Mouse (Mus musculus): ENCODE results near the gene Hoxd13.

Hoxd13 gene

DNA sequence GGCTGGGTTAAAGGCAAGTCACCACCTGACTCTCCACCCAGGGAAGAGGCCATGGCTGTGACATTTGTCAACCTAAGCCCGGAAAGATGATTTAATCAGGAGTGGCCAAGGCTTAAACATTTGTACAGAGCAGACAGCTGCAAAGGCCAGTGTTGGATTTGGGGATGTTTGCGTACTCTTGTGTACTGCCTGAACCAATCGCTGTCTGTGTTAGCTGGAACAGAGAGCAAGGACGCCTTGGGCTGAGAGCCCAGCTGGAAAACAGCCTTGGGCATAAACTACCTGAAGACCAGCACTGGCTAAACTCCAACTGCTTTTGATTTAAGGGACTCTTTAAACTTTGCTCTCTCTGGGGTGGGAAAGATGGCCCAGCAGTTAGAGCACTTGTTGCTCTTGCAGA is 40.6 kb downstream of the Hoxd13 start:
- no peak for DNase-seq (ENCODE audit: low spot score)

DNA sequence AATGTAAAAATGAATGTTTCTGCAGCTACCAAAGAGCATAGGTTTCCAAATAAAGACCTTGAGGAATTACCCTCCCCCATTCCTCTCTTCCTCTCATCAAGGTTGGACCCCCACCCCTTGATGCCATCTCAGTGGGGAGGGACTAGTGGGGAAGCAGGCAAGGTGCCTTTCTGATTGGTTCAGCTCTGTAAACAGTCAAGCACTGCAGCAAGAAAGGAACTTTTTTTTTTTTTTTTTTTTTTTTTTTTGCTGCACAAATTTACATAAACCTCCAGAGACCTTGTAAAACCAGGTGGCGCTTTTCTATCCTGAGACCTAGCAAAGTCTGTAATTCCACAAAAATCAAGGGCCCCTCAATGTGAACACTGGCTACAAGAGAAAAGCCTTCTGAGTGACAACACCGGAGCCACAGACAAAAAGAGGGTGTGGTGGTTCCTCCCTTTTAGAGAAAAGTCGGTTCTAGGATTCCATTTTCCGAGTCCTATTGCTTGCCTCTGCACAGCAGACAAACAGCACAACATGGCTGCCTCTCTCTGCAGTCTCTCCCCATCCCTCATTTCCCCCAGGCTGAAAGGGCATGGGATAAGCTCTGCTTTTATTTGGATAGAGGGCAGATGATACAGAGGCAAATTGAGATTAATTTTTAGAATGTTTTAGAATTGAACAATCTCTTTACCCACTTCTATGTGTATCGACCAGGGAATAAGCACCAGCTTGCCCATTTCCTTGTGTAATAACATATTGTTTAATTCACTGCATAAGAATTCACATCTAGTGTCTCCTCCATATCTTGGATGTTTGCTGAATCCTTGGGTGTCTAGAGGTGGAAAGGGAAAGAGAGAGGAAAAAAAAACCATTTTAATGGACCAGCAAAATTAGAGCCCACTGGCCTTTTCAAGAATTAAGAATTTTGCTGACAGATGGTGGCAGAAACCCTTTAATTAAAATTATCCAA is 41.6 kb downstream of the Hoxd13 start:
- DNase-seq (ENCODE audit: low spot score) = no peak

DNA sequence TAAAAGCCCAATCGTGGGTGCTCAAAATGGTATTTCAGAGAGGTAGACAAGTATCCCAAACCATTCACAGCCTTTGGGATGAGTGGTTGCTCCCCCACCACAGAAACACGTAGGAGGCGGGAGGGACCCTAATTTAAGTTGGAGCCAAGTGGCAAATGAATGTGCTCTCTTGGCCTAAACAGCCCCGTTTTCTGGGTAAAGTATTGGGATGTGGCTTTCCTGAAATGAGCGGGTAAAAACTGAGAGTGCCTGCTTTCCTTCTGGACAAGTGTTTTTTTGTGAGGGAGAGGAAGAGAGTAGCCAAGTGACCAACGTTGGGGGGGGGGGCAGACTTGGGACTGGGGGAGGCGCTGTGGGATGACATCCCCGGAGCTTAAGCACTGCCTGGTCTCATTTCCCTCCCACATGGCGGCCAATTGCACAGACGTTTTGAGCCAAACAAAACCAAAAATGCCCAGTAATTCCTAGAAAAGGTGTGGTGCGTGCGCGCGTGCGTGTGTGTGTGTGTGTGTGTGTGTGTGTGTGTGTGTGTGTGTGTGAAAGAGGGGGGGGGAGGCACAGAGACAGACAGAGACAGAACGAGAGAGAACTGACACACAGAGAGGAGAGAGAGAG is 42.9 kb downstream of the Hoxd13 start:
- DNase-seq (ENCODE audit: low spot score) = no peak

DNA sequence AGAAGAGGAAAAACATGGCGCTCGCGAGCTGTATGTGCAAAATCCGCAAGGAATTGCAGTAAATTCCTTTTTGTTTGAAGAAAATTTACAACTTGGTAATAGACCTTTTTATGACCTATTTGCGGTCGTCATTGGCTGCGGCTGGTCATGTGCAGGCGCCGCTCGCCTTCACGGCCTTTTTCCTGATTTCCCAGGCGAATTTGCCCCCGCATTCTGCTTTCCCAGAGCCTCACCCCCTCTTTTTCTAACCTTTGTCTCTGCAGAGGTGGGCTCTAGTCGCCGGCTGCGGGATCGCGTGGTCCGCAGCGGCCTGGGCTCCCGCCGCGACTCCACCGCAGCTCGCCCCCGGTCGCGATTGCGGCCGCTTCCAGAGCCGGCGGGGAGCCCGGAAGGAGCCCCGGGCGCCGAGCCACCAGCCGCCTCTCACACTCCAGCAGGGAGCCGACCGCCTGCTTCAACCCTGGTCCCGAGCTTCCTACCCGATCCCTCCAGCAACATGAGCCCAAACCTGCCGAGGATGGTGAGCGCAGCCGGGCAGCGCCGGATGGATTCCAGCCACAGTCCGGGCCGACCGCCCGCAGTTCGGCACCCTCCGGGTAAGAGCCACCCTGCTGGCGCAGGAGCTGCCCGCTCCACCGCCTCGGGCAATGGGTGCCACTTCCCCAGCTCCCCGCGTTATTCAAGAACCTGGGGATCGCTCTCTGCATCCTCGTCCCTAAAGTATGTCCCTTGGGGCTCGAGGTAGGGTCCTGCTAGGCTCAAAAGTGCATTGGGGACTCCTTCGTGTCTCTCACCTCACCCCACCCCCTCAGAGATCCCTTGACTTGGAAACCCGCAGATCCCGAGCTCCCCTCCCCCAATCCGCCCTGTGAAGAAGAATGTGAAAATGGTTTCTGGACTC is 43.9 kb downstream of the Hoxd13 start, which contains the start of the genes Hoxd3 and Hoxd4:
Gene Hoxd3 (plus strand): TSS at position 207 of the 901 bp plus-strand sequence.
Gene Hoxd4 (plus strand): TSS at position 209 of the 901 bp plus-strand sequence.
- no peak for DNase-seq (ENCODE audit: low spot score)

DNA sequence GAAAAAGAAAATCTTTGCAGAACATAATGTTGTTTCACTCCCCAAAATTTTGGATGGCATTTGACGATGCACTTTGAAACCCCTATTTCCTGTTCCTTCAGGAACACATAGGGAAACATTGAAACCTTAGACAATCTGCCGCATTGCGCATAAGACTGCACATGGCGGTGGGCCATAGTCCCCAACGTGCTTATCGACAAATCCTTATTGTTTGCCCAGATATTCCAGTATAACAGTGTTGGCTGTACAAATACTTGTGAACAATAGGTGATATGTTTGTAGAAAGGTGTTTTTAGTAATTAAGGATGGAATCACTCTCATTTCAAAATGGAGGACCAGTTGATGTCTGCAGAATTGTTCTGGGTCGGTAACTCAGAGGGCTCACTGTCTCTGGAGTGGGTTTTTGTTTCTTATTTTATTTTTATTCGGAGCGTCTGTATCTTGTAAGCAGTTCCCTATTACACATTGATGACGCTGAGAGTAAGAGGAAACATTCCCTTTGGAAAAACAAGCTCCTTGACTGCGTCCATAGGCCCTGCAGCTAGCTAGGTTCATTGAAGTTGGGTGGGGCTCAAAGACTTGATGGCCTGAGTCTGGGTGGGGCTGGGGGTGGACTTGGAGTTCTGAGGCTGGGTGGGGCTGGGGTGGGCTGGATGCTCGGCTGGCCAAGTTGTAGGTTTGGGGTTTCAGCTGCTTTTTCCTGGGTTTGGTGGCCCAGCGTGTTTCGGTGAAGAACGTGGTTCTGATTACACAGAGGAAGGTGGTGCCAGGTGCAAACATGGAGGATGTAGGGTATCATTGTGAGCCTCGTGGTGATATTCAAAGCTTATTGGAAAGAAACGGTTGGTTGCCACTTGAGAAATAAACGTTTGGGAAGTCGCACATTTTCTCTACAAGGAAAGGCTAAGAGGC is 45.4 kb downstream of the Hoxd13 start:
- DNase-seq (ENCODE audit: low spot score) = no peak

DNA sequence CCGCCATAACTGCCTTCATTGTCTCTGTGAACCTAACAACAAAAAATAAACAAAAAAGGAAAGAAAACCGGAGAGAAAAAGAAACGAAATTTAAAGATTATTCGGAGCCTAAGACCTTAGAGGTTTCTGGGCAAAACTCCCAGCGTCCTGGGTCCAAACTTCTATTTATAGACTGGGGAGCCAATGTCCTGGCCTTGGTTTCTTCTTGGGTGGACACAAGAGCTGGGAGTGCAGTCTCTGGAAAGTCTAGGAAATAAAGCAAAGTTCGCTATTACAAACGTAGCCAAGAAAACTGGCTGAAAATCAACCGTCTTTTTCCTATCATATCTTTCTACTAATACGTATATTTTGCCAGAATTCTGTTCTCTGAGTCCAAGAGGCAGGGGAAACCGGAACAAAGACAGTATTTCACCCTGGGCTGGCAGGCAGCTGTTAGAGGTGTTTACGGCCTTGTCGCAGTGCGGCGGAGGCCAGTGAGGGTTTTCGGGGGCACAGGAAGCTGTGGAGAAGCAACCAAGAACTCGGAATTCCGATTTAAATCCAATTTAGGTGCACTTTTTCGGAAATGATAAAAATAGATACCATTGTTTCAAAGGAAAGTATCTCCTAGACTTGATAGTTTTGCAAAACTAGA is 46.2 kb downstream of the Hoxd13 start:
- DNase-seq (ENCODE audit: low spot score) = no peak

DNA sequence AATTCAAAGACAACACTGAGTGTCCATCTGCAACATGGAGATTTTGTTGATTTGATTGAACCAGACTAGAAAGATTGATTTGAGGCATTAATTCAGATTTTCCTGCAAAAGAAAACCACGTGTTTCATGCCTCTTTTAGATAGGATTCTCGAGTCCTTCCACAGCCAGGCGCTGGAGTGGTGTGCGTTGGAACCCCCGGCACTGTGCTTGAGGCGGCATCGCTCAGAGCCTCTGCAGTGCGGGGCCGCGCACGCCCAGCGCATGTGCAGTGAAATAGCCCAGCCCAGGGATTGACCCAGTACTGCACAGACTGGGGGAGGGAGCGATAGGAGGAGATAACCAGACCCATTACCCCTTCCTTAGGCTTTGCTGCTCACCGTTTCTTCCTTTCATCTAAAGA is 46.8 kb downstream of the Hoxd13 start:
- no peak for DNase-seq (ENCODE audit: low spot score)

DNA sequence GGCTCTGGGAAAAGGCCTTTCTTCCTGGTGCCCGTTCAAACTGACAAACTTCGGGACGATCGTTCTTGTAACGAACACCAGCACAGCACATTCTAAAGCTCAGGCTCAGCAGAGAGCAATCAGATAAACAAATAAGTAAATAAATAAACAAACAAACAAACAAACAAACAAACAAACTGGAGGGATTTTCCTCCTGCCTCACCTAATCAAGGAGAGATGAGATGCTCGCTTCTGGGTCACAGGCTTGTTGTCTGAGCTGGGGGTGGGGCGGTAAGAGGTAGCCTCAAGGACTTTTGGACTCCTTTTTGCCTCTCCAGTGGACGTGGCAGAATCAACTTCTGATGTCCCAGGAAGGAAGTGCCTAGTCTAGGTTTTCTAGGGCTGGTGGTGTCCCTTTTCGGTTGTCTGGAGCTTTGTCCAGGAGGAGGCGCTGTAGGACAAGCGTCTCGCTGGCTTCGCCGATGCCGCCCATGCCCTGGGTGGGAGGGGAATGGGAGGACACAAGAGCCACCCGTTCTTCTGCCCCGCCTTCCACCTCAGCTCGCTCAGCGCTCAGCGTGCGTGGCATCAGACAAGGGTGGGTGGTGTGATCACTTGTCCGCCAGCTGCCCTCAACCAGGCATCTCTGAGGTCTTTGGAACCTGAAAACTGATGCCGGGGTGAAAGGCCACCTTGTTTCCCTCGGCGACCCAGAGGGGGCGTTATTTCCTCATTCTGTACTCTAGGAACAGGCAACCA is 47.6 kb downstream of the Hoxd13 start:
- DNase-seq (ENCODE audit: low spot score) = peak; percentile 27

DNA sequence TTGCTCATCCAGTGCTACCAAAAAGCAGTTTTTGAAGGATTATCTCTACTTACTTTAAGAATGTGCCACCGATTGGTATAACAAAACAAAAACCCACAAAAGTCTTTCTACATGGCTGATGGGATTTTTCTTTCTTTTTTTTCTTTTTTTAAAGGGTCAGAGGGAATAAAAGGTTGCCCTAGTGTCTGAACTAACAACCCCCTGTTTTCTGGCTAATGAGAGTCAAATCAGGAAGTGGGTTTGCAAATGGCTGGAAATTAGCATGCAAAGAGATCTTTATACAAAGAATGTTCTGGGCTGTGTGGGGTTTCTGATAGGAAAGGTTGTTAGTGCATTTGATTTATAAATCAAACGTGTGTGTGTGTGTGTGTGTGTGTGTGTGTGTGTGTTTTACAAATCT is 52.3 kb downstream of the Hoxd13 start:
- no peak for DNase-seq (ENCODE audit: low spot score)

DNA sequence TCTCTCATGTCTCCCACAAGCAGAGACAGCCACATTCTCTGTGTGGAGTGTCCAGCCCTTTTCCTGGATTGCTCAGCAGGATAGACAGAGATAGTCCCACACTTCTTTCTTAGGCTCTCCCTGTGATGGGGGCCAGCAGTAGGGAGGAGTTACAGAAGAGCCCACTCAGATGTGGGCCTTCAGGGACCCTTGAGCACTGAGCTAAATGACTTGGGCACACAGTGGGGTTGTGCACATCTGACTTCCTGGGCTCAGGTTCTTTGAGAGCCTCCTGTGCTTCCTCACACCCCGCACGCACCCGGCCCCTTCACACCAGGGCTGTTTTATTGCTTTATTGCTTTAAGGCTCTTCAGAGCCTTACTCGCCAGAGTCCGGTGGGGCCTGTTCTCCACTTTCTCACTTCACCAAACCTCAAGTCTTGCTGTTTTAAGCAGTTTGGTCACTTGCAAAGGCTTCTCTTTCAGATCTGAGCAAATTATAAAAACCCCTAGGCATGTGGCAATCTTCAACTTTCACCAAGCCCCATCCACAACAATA is 52.9 kb downstream of the Hoxd13 start:
- DNase-seq (ENCODE audit: low spot score) = no peak

Measured in layer of hippocampus, adult 9-10 months (tissue).